Mouse (Mus musculus) heart, adult 2 months (tissue): ENCODE measurements around the gene Pi4k2a.

Experiments
- CTCF ChIP-seq: fragments of 200-600 bp; IDR thresholded peaks from 2 replicates; pipeline ENCODE4 v1.8.1; 2022; ENCODE audit warnings: antibody characterized with exemption, mild to moderate bottlenecking, moderate library complexity
- EP300 ChIP-seq: fragments of 200-500 bp; IDR thresholded peaks from 2 replicates; pipeline ENCODE4 v1.6.1; 2011; ENCODE audit warnings: low read depth, low read length, control low read depth; ENCODE audit not compliant: insufficient read depth
- POLR2A ChIP-seq: fragments of 200-500 bp; IDR thresholded peaks from 2 replicates; pipeline ENCODE4 v1.6.1; 2011; ENCODE audit warnings: mild to moderate bottlenecking, low read depth, low read length, control low read depth; ENCODE audit not compliant: insufficient read depth

- TF ChIP-seq EP300, result no peak
- TF ChIP-seq POLR2A, result no peak
- TF ChIP-seq CTCF, result no peak
These were observed 9.8 kb upstream of the Pi4k2a start for GRCm38 (mm10) chr19:42080469-42080868.
